Mouse (Mus musculus): ENCODE results near the gene Ppp1r14b. TPM values are rescaled to one million over a fixed set of nuclear protein-coding genes. Genes with fewer than 3 reads are reported as not detected.
A peak's percentile ranks its signal among the peaks of the same experiment; 100 is the strongest.

Ppp1r14b gene
- polyA plus RNA-seq, 1 experiment = 340 TPM

DNA sequence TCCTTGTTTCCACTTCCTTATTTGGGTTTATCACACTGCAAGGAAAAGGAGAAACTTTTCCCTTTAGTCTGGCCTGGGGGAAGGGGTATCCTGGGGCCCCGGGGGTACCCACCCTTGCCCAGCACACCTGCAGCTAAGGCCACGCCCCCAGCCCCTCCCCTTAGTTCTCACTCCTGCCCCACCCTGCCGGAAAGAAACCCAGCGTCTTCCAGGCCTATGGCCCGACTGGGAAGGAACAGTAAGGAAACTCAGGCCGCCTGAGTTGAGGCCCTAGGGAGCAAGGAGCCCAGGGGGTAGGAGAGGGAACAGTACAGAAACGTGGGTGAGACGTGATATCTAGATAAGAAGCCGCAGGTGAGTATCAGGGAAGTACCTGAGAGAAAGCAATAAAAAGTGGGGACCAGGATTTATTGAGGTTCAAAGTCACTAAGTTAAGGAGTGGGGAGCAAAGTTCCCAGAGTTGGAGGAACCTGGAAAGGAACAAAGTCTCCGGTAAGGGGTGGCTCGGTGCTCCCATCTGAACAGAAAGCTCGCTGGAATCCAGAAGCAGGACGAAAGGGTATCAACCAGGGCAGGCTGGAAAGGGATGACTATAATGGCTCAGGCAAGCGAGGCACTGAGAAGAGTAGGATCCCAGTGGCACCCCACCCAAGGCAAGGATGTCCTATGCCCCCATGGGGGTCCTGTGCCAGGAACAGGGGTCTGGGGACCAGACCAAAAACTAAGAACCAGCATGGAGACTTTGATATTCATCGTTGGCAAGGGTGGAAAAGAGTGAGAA lies 6.1 kb upstream of the Ppp1r14b start:
- no peak overlapping the region for H3K27ac ChIP-seq (ENCODE audit: control insufficient read depth, insufficient read depth, low read length)
- peaks cover 27% of the 10 kb centered on the region for H3K4me1 ChIP-seq (replicated peaks; ENCODE audit: control insufficient read depth, insufficient read depth, low read length)
- 26% methylated on average over 15 of the region's 15 CpGs for WGBS
- H3K4me3 ChIP-seq (ENCODE audit: control insufficient read depth, insufficient read depth, low read length) = 0 out of 2 replicates have a peak overlapping the region, but pooled peaks have one; percentile 3
- peak; percentile 39 for DNase-seq
- no peaks in the 10 kb centered on the region for H3K27me3 ChIP-seq (ENCODE audit: control insufficient read depth, insufficient read depth, low read length)
- H3K36me3 ChIP-seq (ENCODE audit: control insufficient read depth, insufficient read depth, low read length) = no peaks in the 10 kb centered on the region
- TF ChIP-seq POLR2A (IDR thresholded peaks at IDR 0.05; ENCODE audit: control insufficient read depth, extremely low read depth, insufficient read depth, low read length, poor library complexity) = no peak
- no peak for TF ChIP-seq CTCF (IDR thresholded peaks at IDR 0.05; ENCODE audit: borderline replicate concordance, control insufficient read depth, extremely low read depth, insufficient read depth, low read length, poor library complexity)

DNA sequence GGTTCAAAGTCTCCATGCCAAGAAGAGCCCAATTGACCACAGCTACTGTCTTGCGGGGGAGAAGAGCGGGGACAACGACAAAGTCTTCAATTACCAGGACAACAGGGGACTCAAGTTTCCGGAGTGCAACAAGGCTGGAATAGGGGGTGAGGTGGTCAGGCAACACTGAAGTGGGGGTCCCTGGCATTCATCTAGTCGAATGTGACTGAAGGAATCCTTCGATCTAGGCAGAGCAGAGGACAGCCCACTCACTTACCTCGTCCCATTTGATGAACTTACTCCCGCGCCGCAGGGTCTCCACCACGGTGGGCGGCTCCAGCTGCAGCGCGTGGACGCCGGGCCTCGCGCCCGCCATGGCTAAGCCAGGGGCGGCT lies 5.5 kb upstream of the Ppp1r14b start:
- no peak for DNase-seq
- 3% methylated on average over 20 of the region's 20 CpGs for WGBS
- Histone ChIP-seq H3K4me1 (replicated peaks; ENCODE audit: control insufficient read depth, insufficient read depth, low read length) (peaks cover 30% of the 10 kb centered on the region), H3K4me3 (ENCODE audit: control insufficient read depth, insufficient read depth, low read length) (peak overlapping the region; percentile 51), H3K36me3 (ENCODE audit: control insufficient read depth, insufficient read depth, low read length) (no peaks in the 10 kb centered on the region), H3K27me3 (ENCODE audit: control insufficient read depth, insufficient read depth, low read length) (no peaks in the 10 kb centered on the region), H3K27ac (ENCODE audit: control insufficient read depth, insufficient read depth, low read length) (no peak overlapping the region)
- no peak for TF ChIP-seq CTCF (IDR thresholded peaks at IDR 0.05; ENCODE audit: borderline replicate concordance, control insufficient read depth, extremely low read depth, insufficient read depth, low read length, poor library complexity)
- TF ChIP-seq POLR2A (IDR thresholded peaks at IDR 0.05; ENCODE audit: control insufficient read depth, extremely low read depth, insufficient read depth, low read length, poor library complexity) = no peak

- DNase-seq = peak; percentile 67
- WGBS = 2% methylated on average over 55 of the region's 55 CpGs
- no peak overlapping the region for H3K27ac ChIP-seq (ENCODE audit: control insufficient read depth, insufficient read depth, low read length)
Measured at GRCm38 (mm10) chr19:6969665-6970381, 4.9 kb upstream of the Ppp1r14b start.

DNA sequence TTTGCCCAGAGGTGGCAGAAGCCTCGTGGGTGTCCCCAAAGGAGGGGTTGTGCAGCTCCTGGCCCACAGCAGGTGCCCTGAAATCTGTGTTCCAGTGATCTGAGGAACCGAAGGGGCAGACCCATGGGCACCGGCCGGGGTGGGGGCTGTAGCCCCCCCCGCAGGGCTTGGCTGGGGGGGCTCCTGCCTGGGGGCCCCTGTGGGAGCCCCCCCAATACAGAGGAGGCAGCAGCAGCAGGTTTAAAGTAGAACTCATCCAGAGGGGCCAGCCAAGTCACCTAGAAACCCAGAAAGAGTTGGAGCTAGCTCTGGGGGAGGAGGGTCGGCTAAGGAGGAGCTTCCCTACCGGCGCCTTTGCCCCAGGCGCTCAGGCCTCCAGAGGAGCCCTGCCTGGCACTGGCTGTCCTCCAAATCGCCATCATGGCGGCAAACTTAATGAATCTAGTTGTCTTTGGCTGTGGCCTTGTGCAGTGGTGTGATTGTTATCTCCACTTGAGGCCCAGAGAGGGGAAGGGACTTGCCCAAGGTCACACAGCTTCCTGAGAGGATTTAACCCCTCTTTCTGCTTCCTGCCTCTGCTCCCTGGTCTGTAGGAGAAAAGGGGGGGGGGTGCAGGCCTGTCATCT lies 4.2 kb upstream of the Ppp1r14b start:
- Histone ChIP-seq H3K27ac (ENCODE audit: control insufficient read depth, insufficient read depth, low read length) (no peak overlapping the region), H3K4me3 (ENCODE audit: control insufficient read depth, insufficient read depth, low read length) (no peak overlapping the region), H3K4me1 (replicated peaks; ENCODE audit: control insufficient read depth, insufficient read depth, low read length) (peaks cover 30% of the 10 kb centered on the region)

More at GRCm38 (mm10) chr19:6969665-6970381, 4.9 kb upstream of the Ppp1r14b start:
- H3K27me3 ChIP-seq (ENCODE audit: control insufficient read depth, insufficient read depth, low read length) = no peaks in the 10 kb centered on the region
- H3K4me1 ChIP-seq (replicated peaks; ENCODE audit: control insufficient read depth, insufficient read depth, low read length) = peaks cover 30% of the 10 kb centered on the region
- no peaks in the 10 kb centered on the region for H3K36me3 ChIP-seq (ENCODE audit: control insufficient read depth, insufficient read depth, low read length)
- TF ChIP-seq CTCF (IDR thresholded peaks at IDR 0.05; ENCODE audit: borderline replicate concordance, control insufficient read depth, extremely low read depth, insufficient read depth, low read length, poor library complexity) (peak; percentile 94), POLR2A (IDR thresholded peaks at IDR 0.05; ENCODE audit: control insufficient read depth, extremely low read depth, insufficient read depth, low read length, poor library complexity) (no peak)
- peak overlapping the region; percentile 51 for H3K4me3 ChIP-seq (ENCODE audit: control insufficient read depth, insufficient read depth, low read length)

DNA sequence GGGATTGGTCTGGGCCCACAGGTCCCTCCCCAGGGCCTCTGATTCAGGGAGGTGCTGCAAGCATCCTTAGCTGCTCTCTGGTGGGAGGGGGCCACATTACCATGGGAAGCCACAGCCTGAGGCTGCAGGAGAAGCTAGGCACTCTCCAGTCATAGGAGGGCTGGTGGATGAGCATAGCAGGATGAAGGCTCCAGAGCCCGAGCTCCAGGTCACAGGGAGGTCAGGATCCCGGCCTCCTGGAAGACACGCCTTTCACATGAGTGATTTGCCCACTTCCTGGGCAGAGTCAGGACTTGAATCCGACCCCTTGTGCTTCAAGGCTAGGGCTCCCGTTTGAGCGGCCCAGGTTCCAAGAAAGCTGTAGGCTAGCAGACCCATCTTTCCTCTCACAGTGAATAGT lies 3.1 kb upstream of the Ppp1r14b start:
- H3K36me3 ChIP-seq (ENCODE audit: control insufficient read depth, insufficient read depth, low read length) = no peaks in the 10 kb centered on the region
- DNase-seq = no peak
- H3K27me3 ChIP-seq (ENCODE audit: control insufficient read depth, insufficient read depth, low read length) = no peaks in the 10 kb centered on the region
- peaks cover 35% of the 10 kb centered on the region for H3K4me1 ChIP-seq (replicated peaks; ENCODE audit: control insufficient read depth, insufficient read depth, low read length)
- TF ChIP-seq CTCF (IDR thresholded peaks at IDR 0.05; ENCODE audit: borderline replicate concordance, control insufficient read depth, extremely low read depth, insufficient read depth, low read length, poor library complexity) (no peak), POLR2A (IDR thresholded peaks at IDR 0.05; ENCODE audit: control insufficient read depth, extremely low read depth, insufficient read depth, low read length, poor library complexity) (no peak)
- H3K4me3 ChIP-seq (ENCODE audit: control insufficient read depth, insufficient read depth, low read length) = no peak overlapping the region
- 92% methylated on average over 6 of the region's 6 CpGs for WGBS
- H3K27ac ChIP-seq (ENCODE audit: control insufficient read depth, insufficient read depth, low read length) = no peak overlapping the region

More for the DNA sequence above, 4.2 kb upstream of the Ppp1r14b start:
- Histone ChIP-seq H3K36me3 (ENCODE audit: control insufficient read depth, insufficient read depth, low read length) (no peaks in the 10 kb centered on the region), H3K27me3 (ENCODE audit: control insufficient read depth, insufficient read depth, low read length) (no peaks in the 10 kb centered on the region)
- WGBS = 51% methylated on average over 11 of the region's 11 CpGs
- DNase-seq = no peak
- TF ChIP-seq CTCF (IDR thresholded peaks at IDR 0.05; ENCODE audit: borderline replicate concordance, control insufficient read depth, extremely low read depth, insufficient read depth, low read length, poor library complexity) (no peak), POLR2A (IDR thresholded peaks at IDR 0.05; ENCODE audit: control insufficient read depth, extremely low read depth, insufficient read depth, low read length, poor library complexity) (no peak)

GRCm38 (mm10) chr19:6972247-6972917 lies 2.4 kb upstream of the Ppp1r14b start:
- H3K4me3 ChIP-seq (ENCODE audit: control insufficient read depth, insufficient read depth, low read length) = no peak overlapping the region
- peaks cover 40% of the 10 kb centered on the region for H3K4me1 ChIP-seq (replicated peaks; ENCODE audit: control insufficient read depth, insufficient read depth, low read length)
- DNase-seq = no peak
- H3K27me3 ChIP-seq (ENCODE audit: control insufficient read depth, insufficient read depth, low read length) = no peaks in the 10 kb centered on the region
- WGBS = 88% methylated on average over 13 of the region's 13 CpGs
- no peak for TF ChIP-seq POLR2A (IDR thresholded peaks at IDR 0.05; ENCODE audit: control insufficient read depth, extremely low read depth, insufficient read depth, low read length, poor library complexity)
- TF ChIP-seq CTCF (IDR thresholded peaks at IDR 0.05; ENCODE audit: borderline replicate concordance, control insufficient read depth, extremely low read depth, insufficient read depth, low read length, poor library complexity) = no peak
- H3K36me3 ChIP-seq (ENCODE audit: control insufficient read depth, insufficient read depth, low read length) = peaks cover under 1% of the 10 kb centered on the region; the same call in 1 of the 2 replicates
- no peak overlapping the region for H3K27ac ChIP-seq (ENCODE audit: control insufficient read depth, insufficient read depth, low read length)
